Mouse (Mus musculus) cerebellum, adult 9-10 months (tissue): ENCODE results near the gene Xpr1.
A peak's percentile ranks its signal among the peaks of the same experiment; 100 is the strongest.

Experiments
- DNase-seq: peaks from one replicate; pipeline ENCODE4 v3.0.0; 2022

The Xpr1 gene

GRCm38 (mm10) chr1:155249896-155250295 lies 167.3 kb downstream of the Xpr1 start:
- DNase-seq, result no peak

- DNase-seq, result no peak
Observed at GRCm38 (mm10) chr1:155248041-155248440, 169.2 kb downstream of the Xpr1 start.

- DNase-seq, result no peak
Observed at GRCm38 (mm10) chr1:155247441-155247840, 169.8 kb downstream of the Xpr1 start.

- no peak for DNase-seq
Observed at GRCm38 (mm10) chr1:155245516-155245915, 171.7 kb downstream of the Xpr1 start.

GRCm38 (mm10) chr1:155244771-155245211 lies 172.4 kb downstream of the Xpr1 start:
- no peak for DNase-seq

GRCm38 (mm10) chr1:155243797-155244770 lies 173.1 kb downstream of the Xpr1 start, which contains the start of gene BC034090:
TSS of gene BC034090 (minus strand) at chr1:155244444.
- DNase-seq, result no peak

- no peak for DNase-seq
Observed at GRCm38 (mm10) chr1:155242488-155242745, 174.8 kb downstream of the Xpr1 start.

- DNase-seq, result no peak
Observed at GRCm38 (mm10) chr1:155241701-155242487, 175.3 kb downstream of the Xpr1 start.

- no peak for DNase-seq
Observed at GRCm38 (mm10) chr1:155239962-155240717, 177.1 kb downstream of the Xpr1 start.

GRCm38 (mm10) chr1:155239169-155239568 lies 178.0 kb downstream of the Xpr1 start:
- no peak for DNase-seq

- DNase-seq, result no peak
Observed at GRCm38 (mm10) chr1:155238126-155238525, 179.1 kb downstream of the Xpr1 start.

- DNase-seq, result no peak
Observed at GRCm38 (mm10) chr1:155237390-155237789, 179.8 kb downstream of the Xpr1 start.

GRCm38 (mm10) chr1:155236306-155237024 lies 180.8 kb downstream of the Xpr1 start:
- no peak for DNase-seq

- DNase-seq, result no peak
Observed at GRCm38 (mm10) chr1:155235641-155236040, 181.6 kb downstream of the Xpr1 start.

GRCm38 (mm10) chr1:155233931-155234607 lies 183.1 kb downstream of the Xpr1 start:
- DNase-seq, result peak; percentile 65

GRCm38 (mm10) chr1:155233378-155233777 lies 183.8 kb downstream of the Xpr1 start:
- no peak for DNase-seq

- DNase-seq, result peak; percentile 69
Observed at GRCm38 (mm10) chr1:155232786-155233185, 184.4 kb downstream of the Xpr1 start.

- peak; percentile 43 for DNase-seq
Observed at GRCm38 (mm10) chr1:155232385-155232784, 184.8 kb downstream of the Xpr1 start.

- peak; percentile 59 for DNase-seq
Observed at GRCm38 (mm10) chr1:155229464-155230411, 187.5 kb downstream of the Xpr1 start.
